11 mouse cellular contexts compared by ENCODE assay signal in genomic region chr5:132170010-132170409, GRCm38 (mm10).
DNase-seq lines count a peak whose midpoint lies in the region; ATAC-seq lines count a peak whose summit lies in the region.
"Had no signal": no experiment of that assay in that cellular context is flagged by ENCODE, and none has a peak within 500 bp of the region (broad histone marks: within the 10 kb centered on the region; RNA-seq: fewer than 3 reads in every experiment).

No protein-coding gene starts in this region.

- WGBS in forebrain, embryonic 12.5 days, result 70% methylated on average over 8 of the region's 8 CpGs
- WGBS in forebrain, embryonic 11.5 days, result 77% methylated on average over 8 of the region's 8 CpGs

- H3K4me3 ChIP-seq in forebrain, embryonic 12.5 days (replicated peaks), result no peak overlapping the region
- H3K4me3 ChIP-seq in forebrain, embryonic 11.5 days (ENCODE audit: low read depth, low read length), result no peak overlapping the region
- H3K4me3 ChIP-seq: erythroblast, embryonic 14.5 days had no signal

- no peak for DNase-seq in forebrain, embryonic 11.5 days (ENCODE audit: low spot score)
- peak; percentile 62 for DNase-seq in cerebellum, adult 8-10 months
- DNase-seq in heart, postnatal 14 days, result peak; percentile 42 to 53
- DNase-seq in layer of hippocampus, postnatal 25 days (ENCODE audit: extremely low spot score in 1 of 2, low spot score in 1 of 2), result peak; percentile 21 to 55
- no peak for DNase-seq in urinary bladder, postnatal 36 days (ENCODE audit: low spot score in 2 of 2)
- DNase-seq in frontal cortex, postnatal 14 days (ENCODE audit: low spot score in 2 of 2), result no peak
- DNase-seq in thymus, postnatal 4 days, result no peak
- DNase-seq: liver had no signal

- no peak for ATAC-seq in forebrain, embryonic 12.5 days (ENCODE audit: low FRiP score)
- no peak for ATAC-seq in forebrain, embryonic 11.5 days (replicated peaks; ENCODE audit: low FRiP score)
- ATAC-seq: intestine, postnatal 0 days had no signal

- no peak overlapping the region for H3K4me2 ChIP-seq in forebrain, embryonic 12.5 days
- no peak overlapping the region for H3K4me2 ChIP-seq in forebrain, embryonic 11.5 days (ENCODE audit: low read depth, low read length, severe bottlenecking)

- no peaks in the 10 kb centered on the region for H3K36me3 ChIP-seq in forebrain, embryonic 12.5 days (replicated peaks)
- H3K36me3 ChIP-seq in forebrain, embryonic 11.5 days (ENCODE audit: control insufficient read depth, insufficient read depth, low read length), result no peaks in the 10 kb centered on the region

- intact Hi-C loops in heart, postnatal 14 days (cut with DNase I), result no loop called here

- 0 out of 2 replicates have a peak overlapping the region, but pooled peaks have one; percentile 14 for H3K27ac ChIP-seq in forebrain, embryonic 12.5 days
- H3K27ac ChIP-seq in forebrain, embryonic 11.5 days (ENCODE audit: low read depth, low read length), result no peak overlapping the region

- H3K9ac ChIP-seq in forebrain, embryonic 12.5 days, result no peak overlapping the region
- H3K9ac ChIP-seq in forebrain, embryonic 11.5 days (ENCODE audit: low read length), result no peak overlapping the region

- H3K4me1 ChIP-seq in forebrain, embryonic 12.5 days, result peaks cover 19% of the 10 kb centered on the region
- H3K4me1 ChIP-seq in forebrain, embryonic 11.5 days (replicated peaks; ENCODE audit: control insufficient read depth, insufficient read depth, low read length), result no peaks in the 10 kb centered on the region

- no peaks in the 10 kb centered on the region for H3K9me3 ChIP-seq in forebrain, embryonic 12.5 days
- no peaks in the 10 kb centered on the region for H3K9me3 ChIP-seq in forebrain, embryonic 11.5 days (ENCODE audit: control insufficient read depth, low read length)

- H3K27me3 ChIP-seq in forebrain, embryonic 12.5 days, result no peaks in the 10 kb centered on the region
- H3K27me3 ChIP-seq in forebrain, embryonic 11.5 days (ENCODE audit: control insufficient read depth, insufficient read depth, low read length), result no peaks in the 10 kb centered on the region

Comparison
In these comparisons a context has a peak if more than half of its experiments do, and no peak if none do; other contexts are left out.
1. DNase-seq: peak in cerebellum, adult 8-10 months (single experiment), heart, postnatal 14 days (2 of 2) and layer of hippocampus, postnatal 25 days (2 of 2); none in forebrain, embryonic 11.5 days (single experiment), urinary bladder, postnatal 36 days (0 of 2), frontal cortex, postnatal 14 days (0 of 2) and thymus, postnatal 4 days (single experiment).